Mouse (Mus musculus) embryo, embryonic 11.5 days (tissue): ENCODE measurements around the gene Atf4.
A peak's percentile ranks its signal among the peaks of the same experiment; 100 is the strongest.

Experiments used
- DNase-seq: peaks from one replicate; pipeline ENCODE4 v3.0.0-alpha.2; 2012; ENCODE audit warnings: low read depth, low spot score

Gene Atf4

GRCm38 (mm10) chr15:80280646-80281045 lies 25.7 kb downstream of the Atf4 start:
- DNase-seq = no peak

DNA sequence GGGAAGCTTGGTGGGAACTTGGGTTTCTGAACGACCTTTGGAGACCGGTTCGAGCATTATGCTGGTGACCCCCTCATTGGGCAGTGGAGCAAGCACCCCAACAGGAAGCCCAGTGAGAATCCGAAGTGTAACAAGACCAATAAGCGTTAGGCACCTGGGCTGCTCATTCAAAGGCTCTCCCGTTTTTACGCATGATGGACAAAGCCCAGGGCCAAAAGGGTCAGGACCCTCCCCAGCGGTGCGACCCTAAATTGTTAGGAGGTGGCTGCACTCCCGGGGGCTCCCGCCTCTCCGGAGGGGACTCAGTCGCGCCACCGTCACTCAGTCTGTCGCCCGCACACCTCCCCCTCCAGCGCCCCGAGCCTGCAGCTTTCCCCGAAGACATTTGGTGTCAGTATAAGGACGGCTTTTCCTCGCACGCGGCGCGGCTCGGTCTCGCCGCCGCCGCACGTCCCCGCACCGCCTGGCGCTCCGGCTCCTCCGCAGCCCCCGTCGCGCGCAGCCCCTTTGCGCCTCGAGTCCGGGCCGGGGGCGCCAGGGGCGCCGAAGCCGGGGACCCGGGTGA lies 31.9 kb downstream of the Atf4 start, which contains the start of gene Cacna1i:
Cacna1i (plus strand) TSS at position 388 of the 565 bp plus-strand sequence.
- no peak for DNase-seq

GRCm38 (mm10) chr15:80288036-80288435 lies 33.1 kb downstream of the Atf4 start:
- DNase-seq = no peak

- DNase-seq = peak; percentile 31
Measured at GRCm38 (mm10) chr15:80289436-80289835, 34.5 kb downstream of the Atf4 start.

GRCm38 (mm10) chr15:80297146-80297545 lies 42.2 kb downstream of the Atf4 start:
- no peak for DNase-seq

GRCm38 (mm10) chr15:80303779-80304178 lies 48.8 kb downstream of the Atf4 start:
- DNase-seq = no peak

- DNase-seq = no peak
Measured at GRCm38 (mm10) chr15:80304188-80304587, 49.2 kb downstream of the Atf4 start.

- DNase-seq = no peak
Measured at GRCm38 (mm10) chr15:80306146-80306545, 51.2 kb downstream of the Atf4 start.
